ENCODE assay signal across 8 mouse cellular contexts in genomic region chr10:117224102-117224990, GRCm38 (mm10). TPM values are rescaled to one million over a fixed set of nuclear protein-coding genes. Genes with fewer than 3 reads are reported as not detected.
A peak's percentile ranks its signal among the peaks of the same experiment; 100 is the strongest.
DNase-seq lines count a peak whose midpoint lies in the region; ATAC-seq and TF ChIP-seq lines count a peak whose summit lies in the region.

TSS of gene Yeats4 (minus strand) at chr10:117224507.

- peaks cover 0 to 5% of the 10 kb centered on the region in 2 experiments; a peak in 1 of 4 replicates for H3K4me1 ChIP-seq in MEL (ENCODE audit: control insufficient read depth in 1 of 2, insufficient read depth in 2 of 2, low read length in 2 of 2)
- 0 out of 2 replicates have a peak, but pooled peaks cover 2% of the 10 kb centered on the region for H3K4me1 ChIP-seq in cerebellum, adult 2 months (ENCODE audit: control insufficient read depth, insufficient read depth, low read length)
- H3K4me1 ChIP-seq in lung, embryonic 16.5 days (replicated peaks; ENCODE audit: control insufficient read depth, insufficient read depth, low read length) = peaks cover 2% of the 10 kb centered on the region; the same call in 1 of the 2 replicates

- DNase-seq in MEL (ENCODE audit: low read depth, low spot score) = peak; percentile 96
- peak; percentile 94 to 99 for DNase-seq in cerebellum, adult 2 months
- DNase-seq in forelimb bud, embryonic 11.5 days (ENCODE audit: low read depth, low spot score) = peak; percentile 92
- DNase-seq in layer of hippocampus, adult 9-10 months (ENCODE audit: low spot score) = peak; percentile 92
- peak; percentile 92 for DNase-seq in ovary, postnatal 10 days (ENCODE audit: low spot score)
- DNase-seq in thymus, postnatal 10 days (ENCODE audit: low spot score in 2 of 2) = peak; percentile 90 to 96

- peak within 1 kb of the TSS; percentile 93 for H3K27ac ChIP-seq in MEL (ENCODE audit: control insufficient read depth, low read depth, low read length)
- H3K27ac ChIP-seq in cerebellum, adult 2 months (ENCODE audit: insufficient read depth, low read length) = peak within 1 kb of the TSS; percentile 99
- peak within 1 kb of the TSS; percentile 99 for H3K27ac ChIP-seq in lung, embryonic 16.5 days (ENCODE audit: low read length)

- TF ChIP-seq RAD21 in MEL (IDR thresholded peaks at IDR 0.05; ENCODE audit: low read depth, low read length) = no peak

- peak; percentile 95 to 97 for TF ChIP-seq POLR2A in MEL (IDR thresholded peaks at IDR 0.05; ENCODE audit: control insufficient read depth in 1 of 2, insufficient read depth in 1 of 2, low read depth in 1 of 2, low read length in 2 of 2, poor library complexity in 1 of 2)
- peak; percentile 94 for TF ChIP-seq POLR2A in cerebellum, adult 2 months (IDR thresholded peaks at IDR 0.05; ENCODE audit: borderline replicate concordance, insufficient read depth, low read length)

- no peaks in the 10 kb centered on the region for H3K9me3 ChIP-seq in MEL (replicated peaks; ENCODE audit: insufficient read depth, low read length)
- no peaks in the 10 kb centered on the region for H3K9me3 ChIP-seq in lung, embryonic 16.5 days (ENCODE audit: control insufficient read depth, low read length)

- H3K27me3 ChIP-seq in MEL (ENCODE audit: control insufficient read depth in 1 of 2, insufficient read depth in 2 of 2, low read length in 2 of 2) = no peaks in the 10 kb centered on the region
- H3K27me3 ChIP-seq in cerebellum, adult 2 months (ENCODE audit: control insufficient read depth, insufficient read depth, low read length) = no peaks in the 10 kb centered on the region
- H3K27me3 ChIP-seq in lung, embryonic 16.5 days (ENCODE audit: control insufficient read depth, insufficient read depth, low read depth, low read length) = no peaks in the 10 kb centered on the region

- H3K4me3 ChIP-seq in MEL (ENCODE audit: control insufficient read depth in 1 of 2, insufficient read depth in 1 of 2, low read depth in 2 of 2, low read length in 2 of 2) = peak within 1 kb of the TSS; percentile 65 to 74
- H3K4me3 ChIP-seq in cerebellum, adult 2 months (replicated peaks; ENCODE audit: insufficient read depth, low read depth, low read length) = peak within 1 kb of the TSS; percentile 74
- H3K4me3 ChIP-seq in lung, embryonic 16.5 days (ENCODE audit: low read length) = peak within 1 kb of the TSS; percentile 80

- peak in 1 of 2 experiments; percentile 34; a peak in 1 of 4 replicates for TF ChIP-seq EP300 in MEL (IDR thresholded peaks at IDR 0.05; ENCODE audit: low read depth in 1 of 2, low read length in 2 of 2)

- H3K36me3 ChIP-seq in MEL (ENCODE audit: control insufficient read depth in 1 of 2, insufficient read depth in 2 of 2, low read length in 2 of 2) = peaks cover 0 to 6% of the 10 kb centered on the region in 2 experiments; a peak in 2 of 4 replicates
- peaks cover 17% of the 10 kb centered on the region for H3K36me3 ChIP-seq in lung, embryonic 16.5 days (ENCODE audit: control insufficient read depth, insufficient read depth, low read length)

- H3K4me2 ChIP-seq in lung, embryonic 16.5 days (ENCODE audit: low read depth, low read length) = peak within 1 kb of the TSS; percentile 92

- H3K79me2 ChIP-seq in MEL (ENCODE audit: control insufficient read depth, insufficient read depth, low read length, poor library complexity) = peaks cover 14% of the 10 kb centered on the region

- WGBS in cerebellum, adult 2 months = under 1% methylated on average over 61 of the region's 63 CpGs
- 1% methylated on average over 63 of the region's 63 CpGs for WGBS in lung, embryonic 16.5 days

- ATAC-seq in hematopoietic stem cell, adult 5-6 weeks (replicated peaks in 1 of 2; ENCODE audit: insufficient read depth in 1 of 2, low FRiP score in 2 of 2, low TSS enrichment in 1 of 2, low read depth in 1 of 2, poor library complexity in 2 of 2, severe bottlenecking in 2 of 2) = peak; percentile 94 to 96
- peak; percentile 97 for ATAC-seq in lung, embryonic 16.5 days (ENCODE audit: low read depth)

- TF ChIP-seq CTCF in MEL (IDR thresholded peaks at IDR 0.05 in 2 of 3, conservative IDR thresholded peaks at IDR 0.05 in 1 of 3; ENCODE audit: control insufficient read depth in 1 of 3, insufficient read depth in 1 of 3, low read depth in 2 of 3, low read length in 3 of 3, poor library complexity in 1 of 3, severe bottlenecking in 1 of 3) = no peak
- no peak for TF ChIP-seq CTCF in cerebellum, adult 2 months (IDR thresholded peaks at IDR 0.05; ENCODE audit: borderline replicate concordance, insufficient read depth, low read depth, low read length)

- peak within 1 kb of the TSS; percentile 93 for H3K9ac ChIP-seq in MEL (ENCODE audit: control insufficient read depth, low read depth, low read length, poor library complexity, severe bottlenecking)
- H3K9ac ChIP-seq in lung, embryonic 16.5 days (ENCODE audit: low read length) = peak within 1 kb of the TSS; percentile 94

TF ChIP-seq in MEL, 35 proteins besides CTCF, POLR2A, EP300 and RAD21:
- TF ChIP-seq HCFC1 (IDR thresholded peaks at IDR 0.05; ENCODE audit: low read depth, low read length) (peak; percentile 76), POLR2AphosphoS5 (IDR thresholded peaks at IDR 0.05; ENCODE audit: borderline replicate concordance, low read depth, low read length) (no peak), TAL1 (IDR thresholded peaks at IDR 0.05; ENCODE audit: low read length) (no peak), TCF12 (IDR thresholded peaks at IDR 0.05; ENCODE audit: low read depth, low read length) (peak; percentile 60), NELFE (IDR thresholded peaks at IDR 0.05; ENCODE audit: low read depth, low read length) (peak; percentile 98), ETS1 (IDR thresholded peaks at IDR 0.05; ENCODE audit: low read depth, low read length) (no peak), KAT2A (conservative IDR thresholded peaks at IDR 0.05; ENCODE audit: low read depth, low read length) (peak; percentile 25; the same call in 1 of the 2 replicates), ZNF384 (IDR thresholded peaks at IDR 0.05; ENCODE audit: low read depth, low read length) (no peak), POLR2AphosphoS2 (IDR thresholded peaks at IDR 0.05; ENCODE audit: low read length) (peak; percentile 89), JUND (IDR thresholded peaks at IDR 0.05; ENCODE audit: low read depth, low read length) (no peak), NRF1 (IDR thresholded peaks at IDR 0.05; ENCODE audit: insufficient read depth, low read depth, low read length, poor library complexity, severe bottlenecking) (peak; percentile 87), ZC3H11A (IDR thresholded peaks at IDR 0.05; ENCODE audit: low read depth, low read length) (no peak), RCOR1 (IDR thresholded peaks at IDR 0.05; ENCODE audit: low read depth, low read length) (no peak), USF2 (IDR thresholded peaks at IDR 0.05; ENCODE audit: borderline replicate concordance in 1 of 2, insufficient read depth in 1 of 2, low read depth in 1 of 2, low read length in 2 of 2) (no peak), MAZ (IDR thresholded peaks at IDR 0.05; ENCODE audit: low read depth, low read length) (no peak), ZMIZ1 (IDR thresholded peaks at IDR 0.05; ENCODE audit: low read depth, low read length) (peak; percentile 68; the same call in 1 of the 2 replicates), TBP (IDR thresholded peaks at IDR 0.05; ENCODE audit: low read depth, low read length) (peak; percentile 33), MEF2A (IDR thresholded peaks at IDR 0.05; ENCODE audit: extremely low read depth, insufficient replicate concordance, low read depth, low read length, poor library complexity, severe bottlenecking) (no peak), CHD1 (IDR thresholded peaks at IDR 0.05; ENCODE audit: low read depth, low read length) (no peak), ZKSCAN1 (IDR thresholded peaks at IDR 0.05; ENCODE audit: low read depth, low read length) (no peak), MAFK (IDR thresholded peaks at IDR 0.05; ENCODE audit: borderline replicate concordance, low read depth, low read length) (no peak), MXI1 (IDR thresholded peaks at IDR 0.05; ENCODE audit: low read depth, low read length) (peak; percentile 3), CHD2 (IDR thresholded peaks at IDR 0.05; ENCODE audit: low read length) (no peak), MYC (IDR thresholded peaks at IDR 0.05; ENCODE audit: low read depth, low read length) (peak; percentile 72; the same call in 1 of the 2 replicates), MYB (IDR thresholded peaks at IDR 0.05; ENCODE audit: low read depth, low read length) (no peak), BHLHE40 (IDR thresholded peaks at IDR 0.05; ENCODE audit: borderline replicate concordance, low read depth, low read length) (no peak), GABPA (IDR thresholded peaks at IDR 0.05; ENCODE audit: low read depth, low read length) (no peak), USF1 (IDR thresholded peaks at IDR 0.05; ENCODE audit: low read depth, low read length) (peak; percentile 43; the same call in 1 of the 2 replicates), E2F4 (IDR thresholded peaks at IDR 0.05; ENCODE audit: borderline replicate concordance, low read depth, low read length) (0 out of 2 replicates have a peak, but pooled peaks have one; percentile 67), MAX (IDR thresholded peaks at IDR 0.05; ENCODE audit: low read length) (peak; percentile 60; the same call in 1 of the 2 replicates), ELF1 (IDR thresholded peaks at IDR 0.05; ENCODE audit: low read depth, low read length) (no peak), UBTF (IDR thresholded peaks at IDR 0.05; ENCODE audit: borderline replicate concordance, insufficient read depth, low read depth, low read length) (no peak), GATA1 (IDR thresholded peaks at IDR 0.05; ENCODE audit: low read depth, low read length) (peak; percentile 40; the same call in 1 of the 2 replicates), SMC3 (IDR thresholded peaks at IDR 0.05; ENCODE audit: low read depth, low read length) (no peak), SIN3A (IDR thresholded peaks at IDR 0.05; ENCODE audit: low read length) (peak; percentile 64)

RNA-seq across cellular contexts. Expression of gene Yeats4, which starts in this region (rescaled TPM):
- total RNA-seq in MEL (2012; rRNA removed) = 61.8 and 69.4 TPM in 2 replicates
- 100 to 1,000 TPM in 1 of 2 experiments, not detected in 1; 106 TPM for polyA plus RNA-seq in MEL (2012; ENCODE audit: insufficient read depth in 1 of 2, insufficient read length in 2 of 2, low read depth in 1 of 2, low replicate concordance in 2 of 2, missing spikeins in 1 of 2)
- 41.9 and 44.5 TPM in 2 replicates for polyA plus RNA-seq in cerebellum, adult 2 months (2012; rRNA removed)
- total RNA-seq in hematopoietic stem cell, adult 5-6 weeks (2017) = 116 and 171 TPM in 2 replicates
- polyA plus RNA-seq in lung, embryonic 16.5 days (2015; fragmentation: Nextera tagmentation; extraction: Ambion mirVana) = 53.2 and 56.5 TPM in 2 replicates

Comparison
In these comparisons a context has a peak if more than half of its experiments do, and no peak if none do; other contexts are left out.
1. Peak in every context shown above with its lines: DNase-seq, ATAC-seq, H3K4me3 ChIP-seq and H3K27ac ChIP-seq.